Mouse (Mus musculus) intestine, embryonic 14.5 days (tissue): ENCODE measurements around the gene Magel2. TPM values are rescaled to one million over a fixed set of nuclear protein-coding genes. Genes with fewer than 3 reads are reported as not detected.

ENCODE experiments used
- polyA plus RNA-seq: library from polyadenylated mRNA; unstranded; fragments of >200 nt; fragmentation: Nextera tagmentation; extraction: Ambion mirVana; gene quantifications from 2 replicates; pipeline ENCODE4 v1.2.1, GENCODE M21; 2014

Magel2 gene
- polyA plus RNA-seq, 1 experiment from 2014 or later, result 0.83 TPM

Other genes starting within 250 kb of the Magel2 start
- gene Ndn, start 30.4 kb upstream of the Magel2 start, polyA plus RNA-seq, result 76.1 and 82.9 TPM in 2 replicates
- 5.3 and 6.6 TPM in 2 replicates for gene Mkrn3, start 43.1 kb downstream of the Magel2 start, polyA plus RNA-seq
- gene Peg12, start 87.5 kb downstream of the Magel2 start, polyA plus RNA-seq, result 26.4 and 31.1 TPM in 2 replicates